Comparison of ENCODE assay signal across 9 mouse cellular contexts in the genomic region with DNA sequence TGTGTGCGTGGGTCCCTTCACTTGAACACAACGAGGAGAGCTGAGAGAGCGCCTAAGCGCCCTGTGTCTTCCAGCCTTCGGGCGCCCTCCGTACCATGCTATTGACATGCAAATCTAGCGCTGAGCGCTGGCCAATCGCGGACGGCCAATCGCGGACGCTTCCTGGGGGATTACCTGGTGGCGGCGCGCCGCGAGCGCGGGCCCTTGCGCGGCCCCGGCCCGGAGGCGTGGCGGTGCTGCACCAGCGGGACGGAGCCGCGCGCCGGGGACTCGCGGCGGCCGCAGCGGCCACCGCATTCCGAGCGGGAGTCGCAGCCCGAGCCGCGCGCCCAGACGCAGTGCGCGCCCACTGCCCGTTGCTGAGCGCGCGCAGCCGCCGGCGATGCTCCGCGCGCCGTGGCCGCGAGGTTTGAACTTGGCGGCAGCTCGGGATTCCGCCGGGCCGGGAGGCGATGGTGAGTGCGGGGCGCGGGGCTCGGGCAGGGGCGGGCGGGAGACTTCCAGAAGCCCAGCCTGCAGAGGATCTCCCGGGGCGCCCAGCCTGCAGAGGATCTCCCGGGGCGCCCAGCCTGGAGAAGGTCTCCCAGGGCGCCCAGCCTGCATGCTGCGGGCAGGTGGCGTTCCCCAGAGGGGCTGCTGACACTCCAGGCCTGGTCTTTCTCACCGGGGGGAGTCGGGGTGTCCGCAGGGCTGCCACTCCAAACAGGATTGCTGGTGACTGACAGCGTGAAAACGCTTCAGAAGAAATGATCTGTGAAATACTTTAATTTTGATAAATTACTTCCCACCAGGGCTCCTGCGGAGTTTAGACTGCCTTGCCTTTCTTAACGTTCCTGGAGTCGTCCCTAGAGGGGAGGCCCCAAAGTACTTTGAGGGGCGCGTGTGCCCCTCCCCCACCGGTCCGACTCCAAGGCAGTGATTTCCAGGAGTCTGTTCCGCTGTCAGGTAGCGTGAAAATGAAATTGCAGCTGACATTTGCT.
DNase-seq lines count a peak whose midpoint lies in the region; ATAC-seq lines count a peak whose summit lies in the region.
"Had no signal": no experiment of that assay in that cellular context is flagged by ENCODE, and none has a peak within 500 bp of the region (broad histone marks: within the 10 kb centered on the region; RNA-seq: fewer than 3 reads in every experiment).

No protein-coding gene starts in this region.

- peak overlapping the region; percentile 68 for H3K4me3 ChIP-seq in embryonic facial prominence, embryonic 13.5 days
- H3K4me3 ChIP-seq in heart, embryonic 11.5 days (ENCODE audit: low read depth, low read length): peak overlapping the region; percentile 59
- peak overlapping the region; percentile 62 for H3K4me3 ChIP-seq in kidney, embryonic 14.5 days (ENCODE audit: low read length)
- peak overlapping the region; percentile 65 for H3K4me3 ChIP-seq in limb, embryonic 15.5 days
- H3K4me3 ChIP-seq in midbrain, embryonic 15.5 days: peak overlapping the region; percentile 72

- peak overlapping the region; percentile 79 for H3K9ac ChIP-seq in embryonic facial prominence, embryonic 13.5 days
- H3K9ac ChIP-seq in heart, embryonic 11.5 days (ENCODE audit: low read depth, low read length): peak overlapping the region; percentile 79
- peak overlapping the region; percentile 86 for H3K9ac ChIP-seq in kidney, embryonic 14.5 days (ENCODE audit: low read depth, low read length)
- H3K9ac ChIP-seq in limb, embryonic 15.5 days: peak overlapping the region; percentile 60
- peak overlapping the region; percentile 66 for H3K9ac ChIP-seq in midbrain, embryonic 15.5 days

- no peaks in the 10 kb centered on the region for H3K9me3 ChIP-seq in embryonic facial prominence, embryonic 13.5 days
- no peaks in the 10 kb centered on the region for H3K9me3 ChIP-seq in heart, embryonic 11.5 days (replicated peaks; ENCODE audit: control insufficient read depth, low read length)
- H3K9me3 ChIP-seq in kidney, embryonic 14.5 days (ENCODE audit: control insufficient read depth, low read length): no peaks in the 10 kb centered on the region
- H3K9me3 ChIP-seq in limb, embryonic 15.5 days: no peaks in the 10 kb centered on the region
- no peaks in the 10 kb centered on the region for H3K9me3 ChIP-seq in midbrain, embryonic 15.5 days

- ATAC-seq in embryonic facial prominence, embryonic 13.5 days (ENCODE audit: insufficient number of reproducible peaks, insufficient read depth, low FRiP score, low TSS enrichment, low read depth): peak; percentile 89
- ATAC-seq in heart, embryonic 11.5 days (replicated peaks; ENCODE audit: insufficient number of reproducible peaks, low FRiP score, low TSS enrichment): peak; percentile 82
- peak; percentile 90 for ATAC-seq in kidney, embryonic 14.5 days (ENCODE audit: low FRiP score, low TSS enrichment)
- ATAC-seq in limb, embryonic 15.5 days (ENCODE audit: insufficient number of reproducible peaks, low FRiP score, low TSS enrichment, low read depth): peak; percentile 80
- ATAC-seq in midbrain, embryonic 15.5 days (replicated peaks): peak; percentile 96
- ATAC-seq in inflammation-experienced regulatory T-cells, adult 6 months: no peak

- peak overlapping the region; percentile 95 for H3K4me2 ChIP-seq in embryonic facial prominence, embryonic 13.5 days
- H3K4me2 ChIP-seq in heart, embryonic 11.5 days: peak overlapping the region; percentile 71
- H3K4me2 ChIP-seq in kidney, embryonic 14.5 days (replicated peaks; ENCODE audit: low read depth, low read length): peak overlapping the region; percentile 73
- H3K4me2 ChIP-seq in limb, embryonic 15.5 days: peak overlapping the region; percentile 97
- H3K4me2 ChIP-seq in midbrain, embryonic 15.5 days: peak overlapping the region; percentile 96

- DNase-seq in brain, embryonic 18.5 days (ENCODE audit: low read depth, low spot score): peak; percentile 56
- DNase-seq in splenic B cell, adult 2 months (ENCODE audit: low read depth, low spot score): peak; percentile 16

- under 1% methylated on average over 94 of the region's 96 CpGs for WGBS in embryonic facial prominence, embryonic 13.5 days
- under 1% methylated on average over 82 of the region's 96 CpGs for WGBS in heart, embryonic 11.5 days (ENCODE audit: insufficient replicate concordance)
- WGBS in kidney, embryonic 14.5 days: under 1% methylated on average over 82 of the region's 96 CpGs
- WGBS in limb, embryonic 15.5 days: under 1% methylated on average over 93 of the region's 96 CpGs
- WGBS in midbrain, embryonic 15.5 days: under 1% methylated on average over 74 of the region's 96 CpGs

- peak overlapping the region; percentile 72 for H3K27ac ChIP-seq in embryonic facial prominence, embryonic 13.5 days
- peak overlapping the region; percentile 87 for H3K27ac ChIP-seq in heart, embryonic 11.5 days (ENCODE audit: low read depth, low read length)
- peak overlapping the region; percentile 93 for H3K27ac ChIP-seq in kidney, embryonic 14.5 days (ENCODE audit: low read depth, low read length)
- peak overlapping the region; percentile 63 for H3K27ac ChIP-seq in limb, embryonic 15.5 days
- H3K27ac ChIP-seq in midbrain, embryonic 15.5 days: peak overlapping the region; percentile 76
- H3K27ac ChIP-seq: macrophage had no signal

- no peaks in the 10 kb centered on the region for H3K27me3 ChIP-seq in embryonic facial prominence, embryonic 13.5 days
- H3K27me3 ChIP-seq in heart, embryonic 11.5 days (ENCODE audit: control insufficient read depth, insufficient read depth, low read length): no peaks in the 10 kb centered on the region
- H3K27me3 ChIP-seq in kidney, embryonic 14.5 days (ENCODE audit: control insufficient read depth, insufficient read depth, low read length): no peaks in the 10 kb centered on the region
- H3K27me3 ChIP-seq in limb, embryonic 15.5 days: no peaks in the 10 kb centered on the region
- H3K27me3 ChIP-seq in midbrain, embryonic 15.5 days (replicated peaks): no peaks in the 10 kb centered on the region
- no peaks in the 10 kb centered on the region for H3K27me3 ChIP-seq in splenic B cell, adult 2 months (ENCODE audit: control insufficient read depth, insufficient read depth, low read length, poor library complexity, severe bottlenecking)

- H3K4me1 ChIP-seq in embryonic facial prominence, embryonic 13.5 days: peaks cover 19% of the 10 kb centered on the region
- H3K4me1 ChIP-seq in heart, embryonic 11.5 days (ENCODE audit: control insufficient read depth, insufficient read depth, low read length): peaks cover 31% of the 10 kb centered on the region
- peaks cover 26% of the 10 kb centered on the region for H3K4me1 ChIP-seq in kidney, embryonic 14.5 days (ENCODE audit: control insufficient read depth, insufficient read depth, low read length)
- peaks cover 22% of the 10 kb centered on the region for H3K4me1 ChIP-seq in limb, embryonic 15.5 days
- peaks cover 22% of the 10 kb centered on the region for H3K4me1 ChIP-seq in midbrain, embryonic 15.5 days

- H3K36me3 ChIP-seq in embryonic facial prominence, embryonic 13.5 days: no peaks in the 10 kb centered on the region
- H3K36me3 ChIP-seq in heart, embryonic 11.5 days (ENCODE audit: control insufficient read depth, insufficient read depth, low read length): no peaks in the 10 kb centered on the region
- no peaks in the 10 kb centered on the region for H3K36me3 ChIP-seq in kidney, embryonic 14.5 days (ENCODE audit: control insufficient read depth, insufficient read depth, low read length)
- H3K36me3 ChIP-seq in limb, embryonic 15.5 days: no peaks in the 10 kb centered on the region
- H3K36me3 ChIP-seq in midbrain, embryonic 15.5 days (replicated peaks): no peaks in the 10 kb centered on the region
- H3K36me3 ChIP-seq in splenic B cell, adult 2 months (ENCODE audit: control insufficient read depth, insufficient read depth, low read length, poor library complexity, severe bottlenecking): no peaks in the 10 kb centered on the region
